Mouse (Mus musculus): Measurements from ENCODE around the gene Slc34a3.

Slc34a3 gene

DNA sequence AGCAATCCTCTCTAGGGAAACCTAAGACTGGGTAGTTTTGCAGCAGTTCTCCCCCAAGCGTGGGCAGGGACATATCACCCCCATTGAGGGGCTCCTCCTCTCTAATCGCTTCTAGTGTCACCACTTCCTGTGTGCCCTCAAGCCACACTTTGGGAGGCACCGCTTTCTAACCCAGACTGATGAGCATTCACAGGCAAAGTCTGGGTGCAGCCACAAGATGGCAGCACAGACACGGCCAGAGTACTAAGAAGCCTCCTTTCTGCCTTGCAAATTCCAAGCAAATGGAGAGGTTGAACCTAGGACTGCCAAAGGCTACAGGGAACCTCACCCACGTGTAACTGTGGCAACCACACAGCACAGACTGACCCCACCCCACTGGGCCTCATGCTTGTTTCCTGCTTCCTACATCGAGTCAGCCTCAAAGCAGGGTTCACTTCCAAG, 40.8 kb downstream of the Slc34a3 start:
- DNase-seq, result peak; percentile 90

DNA sequence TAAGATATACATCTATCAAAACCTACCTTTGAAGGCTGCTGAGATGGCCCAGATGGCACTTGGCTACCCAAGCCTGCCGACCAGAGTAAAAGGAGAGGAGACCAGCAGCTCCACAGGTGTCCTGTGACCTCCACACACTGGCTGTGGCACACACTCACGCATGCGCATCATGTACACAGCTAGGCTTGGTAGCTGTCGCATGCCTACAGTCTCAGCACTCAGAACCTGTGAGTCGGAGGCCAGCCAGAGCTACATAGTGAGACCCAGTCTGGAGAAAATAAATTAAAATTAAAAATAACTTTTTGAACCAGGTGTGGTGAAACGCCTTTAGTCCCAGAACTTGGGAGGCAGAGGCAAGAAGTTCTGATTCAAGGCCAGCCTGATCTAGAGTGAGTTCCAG, 46.3 kb downstream of the Slc34a3 start:
- no peak for DNase-seq

DNA sequence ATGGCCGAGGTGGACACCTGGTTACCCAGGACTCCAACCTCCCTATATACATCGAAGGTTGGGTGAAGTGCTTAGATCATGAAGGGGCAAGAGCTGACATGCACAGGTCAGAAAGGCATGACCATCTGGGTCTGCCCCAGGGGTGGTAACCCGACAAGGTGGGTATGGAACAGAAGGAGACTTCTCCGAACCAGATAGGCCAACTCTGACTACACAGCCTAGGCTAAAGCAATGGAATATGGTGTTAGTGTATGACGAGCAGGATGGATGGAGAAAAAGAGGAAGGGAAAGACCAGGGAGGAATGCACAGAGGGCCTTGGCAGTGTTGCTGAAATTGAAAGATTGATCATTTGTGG, 47.6 kb downstream of the Slc34a3 start:
- no peak for DNase-seq

DNA sequence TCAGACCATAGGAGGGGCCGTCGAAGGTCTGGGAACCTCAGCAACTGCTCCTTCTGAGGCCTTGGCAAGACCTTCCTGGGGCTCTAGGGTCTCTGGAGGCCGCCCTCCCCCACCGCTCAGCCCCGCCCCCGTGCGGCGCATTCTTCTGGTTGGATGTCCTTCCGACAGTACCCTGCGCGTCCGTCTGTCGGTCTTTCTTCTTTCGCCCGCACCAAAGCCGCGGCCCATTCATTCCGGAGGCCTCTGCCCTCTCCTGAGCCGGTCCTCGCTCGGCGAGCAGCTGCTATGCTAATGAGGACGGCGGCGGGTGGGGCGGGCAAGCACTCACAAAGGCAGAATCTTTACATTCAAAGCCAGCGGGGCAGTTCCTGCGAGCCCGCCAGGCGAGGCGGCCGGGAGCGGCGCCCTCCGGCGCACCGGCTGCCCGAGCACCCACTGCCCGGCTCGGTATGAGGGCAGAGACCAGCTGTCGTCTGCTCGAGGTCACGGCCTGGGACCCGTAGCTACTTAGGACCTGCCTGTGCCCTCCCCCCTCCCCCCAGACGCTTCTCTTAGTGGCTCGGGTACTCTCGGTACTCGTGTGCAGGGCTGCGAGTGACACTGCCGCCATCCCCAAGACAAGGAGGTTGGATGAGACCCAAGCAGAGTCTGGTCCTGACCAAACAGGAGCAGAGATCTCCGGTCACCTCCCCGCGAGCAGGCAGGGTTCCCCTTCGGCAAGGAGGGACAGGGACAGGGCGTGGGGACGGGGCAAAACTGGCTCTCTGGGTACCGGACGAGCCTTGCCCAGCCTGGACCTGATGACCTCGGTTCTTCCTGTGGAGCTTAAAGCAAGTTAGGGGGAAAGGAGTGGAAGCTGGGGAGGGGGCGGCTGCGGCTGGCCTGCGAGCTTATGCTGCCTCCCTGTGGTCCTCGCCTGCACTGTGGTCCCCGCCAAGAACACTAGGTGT, 48.3 kb downstream of the Slc34a3 start:
- peak; percentile 78 for DNase-seq

DNA sequence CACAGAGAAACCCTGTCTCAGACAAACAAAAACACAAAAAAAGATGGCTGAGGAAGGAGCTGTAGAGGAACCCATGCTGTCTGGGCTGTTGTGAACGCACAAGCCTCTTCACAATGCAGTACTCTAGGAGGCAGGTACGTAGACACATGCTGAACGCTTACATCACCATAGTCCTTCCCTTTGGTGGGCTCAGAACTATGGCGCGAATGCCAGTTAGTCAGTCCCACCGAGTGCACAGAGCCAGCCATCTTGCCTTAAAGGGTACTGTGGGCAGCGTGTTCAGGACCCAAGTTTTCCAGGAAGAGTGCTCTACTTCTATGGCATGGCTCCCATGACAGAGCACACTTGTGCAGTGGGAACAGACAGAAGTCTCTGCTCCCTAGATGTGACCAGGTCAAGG, 49.7 kb downstream of the Slc34a3 start:
- no peak for DNase-seq

DNA sequence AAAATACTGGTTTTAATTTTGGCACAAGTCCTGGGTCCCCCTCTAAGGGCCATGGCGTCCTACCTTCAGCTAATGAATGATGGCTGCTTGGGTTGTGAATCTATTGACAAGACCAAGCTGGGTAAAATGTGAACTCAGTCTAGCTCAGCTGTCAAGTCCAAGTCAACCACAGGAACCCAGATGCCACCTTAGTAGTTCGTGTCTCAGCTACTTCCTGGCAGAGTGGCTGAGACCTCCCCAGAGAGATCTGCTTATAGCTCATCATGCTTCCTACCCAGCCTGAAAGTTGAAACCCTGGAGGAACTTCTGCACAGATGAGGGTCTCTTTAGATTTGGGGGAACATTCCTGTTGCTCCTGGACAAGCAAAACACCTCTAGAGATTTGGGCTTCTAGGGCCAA, 50.8 kb downstream of the Slc34a3 start:
- DNase-seq, result no peak

DNA sequence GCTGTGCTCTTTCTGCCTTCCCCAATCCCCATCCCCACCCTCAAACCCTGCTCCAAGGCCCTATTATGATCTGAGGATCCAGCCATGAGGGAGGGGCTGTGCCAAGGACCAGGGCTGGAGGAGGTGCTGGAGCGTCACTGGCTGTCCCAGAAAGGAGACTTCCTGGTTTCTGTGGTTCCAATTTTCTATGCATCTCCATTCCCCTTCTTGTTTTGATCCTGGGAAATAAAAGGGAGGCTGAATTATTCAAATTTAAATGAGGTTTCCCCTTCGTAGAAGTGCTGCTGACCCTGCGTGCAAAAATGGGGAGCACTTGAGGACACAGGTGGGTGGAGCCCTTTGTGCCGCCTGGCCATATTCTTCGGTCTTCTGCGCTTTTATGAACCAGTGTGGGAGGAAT, 51.5 kb downstream of the Slc34a3 start:
- DNase-seq, result no peak

DNA sequence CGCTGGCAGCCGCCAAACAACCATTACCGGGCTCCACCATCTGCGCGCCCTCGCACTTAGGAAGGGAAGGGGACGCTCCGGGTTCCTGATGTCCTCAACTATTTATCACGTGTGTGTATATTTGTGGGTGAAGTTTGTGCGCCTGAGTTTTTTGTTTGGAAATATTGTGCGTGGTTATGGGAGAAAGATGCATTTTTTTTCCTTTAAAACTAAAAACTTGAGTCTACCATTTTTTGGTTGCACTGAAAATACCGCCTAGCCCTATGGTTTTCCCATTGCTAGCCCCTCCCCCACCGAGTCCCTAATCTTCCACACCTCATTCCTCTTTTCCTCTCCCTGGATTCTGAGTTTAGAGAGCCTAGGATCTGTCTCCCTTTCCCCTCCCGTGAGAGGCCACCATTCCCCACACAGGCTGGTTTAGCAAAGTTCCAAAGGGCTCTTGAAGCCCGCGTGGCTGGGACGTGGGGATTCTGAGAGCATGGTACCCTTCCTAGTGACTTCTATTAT, 52.2 kb downstream of the Slc34a3 start:
- no peak for DNase-seq

DNA sequence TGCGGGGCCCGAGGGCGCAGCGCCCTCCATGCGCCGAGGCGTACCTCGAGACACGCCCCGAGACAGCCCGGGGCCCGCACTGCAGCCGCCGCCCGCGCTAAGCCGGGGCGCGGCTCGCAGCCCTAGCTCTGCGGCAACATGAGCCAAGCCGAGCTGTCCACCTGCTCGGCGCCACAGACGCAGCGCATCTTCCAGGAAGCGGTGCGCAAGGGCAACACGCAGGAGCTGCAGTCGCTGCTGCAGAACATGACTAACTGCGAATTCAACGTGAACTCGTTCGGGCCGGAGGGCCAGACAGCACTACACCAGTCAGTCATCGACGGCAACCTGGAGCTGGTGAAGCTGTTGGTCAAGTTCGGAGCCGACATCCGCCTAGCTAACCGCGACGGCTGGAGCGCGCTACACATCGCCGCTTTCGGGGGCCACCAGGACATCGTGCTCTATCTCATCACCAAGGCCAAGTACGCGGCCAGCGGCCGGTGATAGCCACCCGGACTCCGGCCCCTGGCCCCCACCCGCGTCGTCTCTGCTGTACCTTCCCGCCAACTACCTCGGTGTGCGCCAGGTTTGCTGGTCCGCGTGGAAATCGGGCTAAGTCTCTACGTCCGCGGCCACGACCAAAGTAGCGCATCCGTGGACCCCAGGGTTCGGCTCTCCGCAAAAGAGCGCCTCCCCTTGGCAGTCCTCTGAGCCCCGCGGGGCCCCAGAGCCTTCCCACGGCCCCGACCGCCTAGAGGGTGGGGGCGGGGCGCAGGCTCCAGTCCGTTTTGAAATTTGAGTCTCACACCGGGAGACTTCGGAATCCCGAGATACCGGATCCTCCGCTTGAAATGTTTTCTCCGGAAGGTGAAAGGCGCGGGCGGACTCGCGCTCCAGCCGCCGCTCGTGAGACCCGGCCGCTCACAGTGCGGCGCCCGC, 52.9 kb downstream of the Slc34a3 start:
- peak; percentile 72 for DNase-seq

DNA sequence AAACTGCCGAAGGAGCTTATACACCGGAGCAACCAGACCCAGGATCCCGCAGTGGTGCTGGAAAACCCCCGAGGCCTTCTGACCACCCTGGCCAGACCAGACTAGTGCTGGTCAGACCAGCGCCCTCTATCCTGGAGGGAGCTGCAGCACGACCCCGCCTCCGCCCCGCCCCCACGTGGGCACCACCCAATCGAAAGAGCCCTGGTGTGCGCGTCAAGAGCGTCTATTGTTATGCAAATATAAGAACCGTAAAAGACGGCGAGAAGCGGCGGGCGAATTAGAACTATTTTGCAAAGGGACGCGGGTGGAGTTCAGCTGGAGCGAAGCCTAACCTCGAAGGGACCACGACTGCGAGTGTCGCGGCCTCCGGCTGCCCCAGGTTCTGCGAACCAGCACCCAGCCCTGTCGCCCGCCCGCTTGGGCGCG, 53.7 kb downstream of the Slc34a3 start, which contains the start of gene Nrarp:
Gene Nrarp, plus strand, starts transcription at position 281 of the 426 bp plus-strand sequence.
- DNase-seq, result peak; percentile 96

DNA sequence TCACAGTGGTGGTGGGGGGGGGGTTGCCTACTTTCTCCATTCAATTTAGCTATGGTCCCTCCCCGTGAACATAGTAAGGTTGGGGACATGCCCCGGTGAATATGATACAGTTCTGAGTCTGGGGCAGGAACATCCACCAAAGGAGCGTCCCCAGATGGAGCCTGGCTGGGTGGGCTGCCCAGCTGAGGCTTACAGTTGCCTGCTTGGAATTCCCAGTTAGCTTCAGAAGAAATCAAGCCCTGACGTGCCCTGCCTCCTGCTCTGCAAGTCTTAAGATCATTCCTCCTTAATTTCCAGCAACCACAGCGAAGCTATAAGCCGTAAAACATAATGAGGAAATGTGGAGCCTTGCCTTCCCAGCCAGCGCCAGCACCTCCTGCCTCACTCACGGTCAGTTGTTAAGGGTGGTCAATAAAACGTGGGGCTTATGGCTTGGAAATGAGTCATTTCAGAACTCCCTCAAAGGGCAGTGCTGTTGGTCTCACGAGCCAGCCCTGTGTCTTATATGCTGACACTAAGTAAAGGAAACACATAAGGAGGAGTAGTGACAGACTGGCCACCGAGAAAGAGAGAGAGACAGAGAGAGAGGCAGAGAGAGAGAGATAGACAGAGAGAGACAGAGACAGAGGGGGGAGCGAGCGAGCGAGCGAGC, 54.5 kb downstream of the Slc34a3 start:
- DNase-seq, result no peak
